Mouse (Mus musculus) myocyte (in vitro differentiated cells): ENCODE data around the gene Naip5. TPM values are rescaled to one million over a fixed set of nuclear protein-coding genes. Genes with fewer than 3 reads are reported as not detected.
A peak's percentile ranks its signal among the peaks of the same experiment; 100 is the strongest.
"Not testable (repeated sequence)": the region's sequence is repeated elsewhere in the genome, so short reads cannot be mapped to it uniquely, and the experiment has no call there.

Experiments
- H3K27me3 ChIP-seq: one replicate; pipeline ENCODE4 v1.6.1; 2011; ENCODE audit not compliant: control insufficient read depth, insufficient read depth, insufficient read length
- H3K36me3 ChIP-seq: one replicate; pipeline ENCODE4 v1.6.1; 2011; ENCODE audit not compliant: control insufficient read depth, insufficient read depth
- H3K4me2 ChIP-seq: one replicate; pipeline ENCODE4 v1.6.1; 2011; ENCODE audit warnings: low read depth, control low read depth
- H3K4me3 ChIP-seq: one replicate; pipeline ENCODE4 v1.5.1; 2011; ENCODE audit warnings: mild to moderate bottlenecking, control low read depth, moderate library complexity
- H3K79me2 ChIP-seq: one replicate; pipeline ENCODE4 v1.6.1; 2011; ENCODE audit not compliant: control insufficient read depth, insufficient read depth
- H3ac ChIP-seq: one replicate; pipeline ENCODE4 v1.6.1; 2011; ENCODE audit not compliant: control insufficient read depth, insufficient read length
- CEBPB ChIP-seq: IDR thresholded peaks from 2 replicates; pipeline ENCODE4 v1.6.1; 2011; ENCODE audit warnings: mild to moderate bottlenecking, moderate library complexity; ENCODE audit not compliant: poor library complexity, insufficient read depth, severe bottlenecking
- E2F4 ChIP-seq: IDR thresholded peaks from one replicate; pipeline ENCODE4 v1.6.1; 2011; ENCODE audit warnings: mild to moderate bottlenecking, control low read depth, moderate library complexity; ENCODE audit not compliant: insufficient read depth
- MAX ChIP-seq: IDR thresholded peaks from one replicate; pipeline ENCODE4 v1.6.1; 2011; ENCODE audit warnings: low read depth, mild to moderate bottlenecking, control low read depth
- MYOD1 ChIP-seq, 3 experiments: IDR thresholded peaks; one replicate each; pipeline ENCODE4 v1.6.1; 2011; ENCODE audit warnings: control low read depth in 2 of 3, low read depth in 2 of 3, mild to moderate bottlenecking in 2 of 3, moderate library complexity in 1 of 3; ENCODE audit not compliant: insufficient read length in 2 of 3, control insufficient read depth in 1 of 3
- MYOG ChIP-seq, 3 experiments: IDR thresholded peaks; one replicate each; pipeline ENCODE4 v1.6.1; 2011; ENCODE audit warnings: control low read depth in 2 of 3, low read depth in 2 of 3, mild to moderate bottlenecking in 2 of 3; ENCODE audit not compliant: insufficient read length in 2 of 3, control insufficient read depth in 1 of 3, insufficient read depth in 1 of 3
- POLR2A ChIP-seq: IDR thresholded peaks from one replicate; pipeline ENCODE4 v1.6.1; 2011; ENCODE audit warnings: low read depth, mild to moderate bottlenecking, control low read depth, moderate library complexity; ENCODE audit not compliant: insufficient read length
- POLR2AphosphoS2 ChIP-seq: IDR thresholded peaks from one replicate; pipeline ENCODE4 v1.6.1; 2011; ENCODE audit warnings: low read depth, control low read depth; ENCODE audit not compliant: insufficient read length
- REST ChIP-seq: IDR thresholded peaks from one replicate; pipeline ENCODE4 v1.6.1; 2011; ENCODE audit warnings: mild to moderate bottlenecking, control low read depth, moderate library complexity; ENCODE audit not compliant: insufficient read depth, insufficient read length
- SRF ChIP-seq: IDR thresholded peaks from one replicate; pipeline ENCODE4 v1.6.1; 2011; ENCODE audit warnings: low read depth; ENCODE audit not compliant: control insufficient read depth, insufficient read length
- TCF12 ChIP-seq: IDR thresholded peaks from one replicate; pipeline ENCODE4 v1.6.1; 2011; ENCODE audit warnings: mild to moderate bottlenecking, control low read depth; ENCODE audit not compliant: poor library complexity, insufficient read depth, severe bottlenecking
- TCF3 ChIP-seq: IDR thresholded peaks from one replicate; pipeline ENCODE4 v1.6.1; 2011; ENCODE audit warnings: low read depth, control low read depth; ENCODE audit not compliant: insufficient read length
- USF1 ChIP-seq: IDR thresholded peaks from one replicate; pipeline ENCODE4 v1.6.1; 2011; ENCODE audit warnings: low read depth, mild to moderate bottlenecking, control low read depth, moderate library complexity
- polyA plus RNA-seq: library from polyadenylated mRNA; unstranded; fragments of >200 nt; fragmentation: generic; extraction: Trizol; gene quantifications from one replicate; pipeline ENCODE4 v1.2.1, GENCODE M21; 2012; ENCODE audit warnings: missing spikeins

The Naip5 gene
- polyA plus RNA-seq, 1 experiment = 0.02 TPM

GRCm38 (mm10) chr13:100243702-100244101 is 2.4 kb downstream of the Naip5 start:
- Histone ChIP-seq H3K4me2 (no peak overlapping the region), H3K79me2 (no peaks in the 10 kb centered on the region), H3K27me3 (no peaks in the 10 kb centered on the region), H3K4me3 (no peak overlapping the region), H3K36me3 (no peaks in the 10 kb centered on the region), H3ac (no peak overlapping the region)
- TF ChIP-seq USF1 = no peak
- TF ChIP-seq MYOG (IDR thresholded peaks at IDR 0.05; ENCODE audit: control insufficient read depth in 1 of 3, insufficient read depth in 1 of 3, insufficient read length in 2 of 3, low read depth in 2 of 3) = no peak
- TF ChIP-seq TCF3 = no peak
- TF ChIP-seq POLR2AphosphoS2 = no peak
- TF ChIP-seq POLR2A = no peak
- no peak for TF ChIP-seq CEBPB
- TF ChIP-seq MAX = no peak
- TF ChIP-seq SRF = no peak
- TF ChIP-seq TCF12 = no peak

- H3K79me2 ChIP-seq, H3ac ChIP-seq, H3K4me2 ChIP-seq, H3K27me3 ChIP-seq, H3K4me3 ChIP-seq, H3K36me3 ChIP-seq: not testable (repeated sequence)
Measured at GRCm38 (mm10) chr13:100213683-100214082, 32.4 kb downstream of the Naip5 start.

- TF ChIP-seq TCF3 (no peak), TCF12 (no peak), MYOG (IDR thresholded peaks at IDR 0.05; ENCODE audit: control insufficient read depth in 1 of 3, insufficient read depth in 1 of 3, insufficient read length in 2 of 3, low read depth in 2 of 3) (peak in 1 of 3 experiments; percentile 20), REST (peak; percentile 100), SRF (no peak), E2F4 (no peak), MYOD1 (IDR thresholded peaks at IDR 0.05; ENCODE audit: control insufficient read depth in 1 of 3, insufficient read length in 2 of 3, low read depth in 2 of 3) (no peak), POLR2AphosphoS2 (no peak), USF1 (no peak), POLR2A (no peak), CEBPB (no peak), MAX (peak; percentile 92)
- Histone ChIP-seq H3K4me2 (no peak overlapping the region), H3K27me3 (no peaks in the 10 kb centered on the region)
Measured at GRCm38 (mm10) chr13:100210540-100210939, 35.6 kb downstream of the Naip5 start.

GRCm38 (mm10) chr13:100203319-100203718 is 42.8 kb downstream of the Naip5 start:
- H3K4me2 ChIP-seq = no peak overlapping the region
- H3K27me3 ChIP-seq = no peaks in the 10 kb centered on the region
- H3K79me2 ChIP-seq = no peaks in the 10 kb centered on the region
- no peak for TF ChIP-seq TCF3
- no peak for TF ChIP-seq TCF12
- no peak for TF ChIP-seq USF1
- TF ChIP-seq SRF = no peak
- no peak for TF ChIP-seq POLR2AphosphoS2
- TF ChIP-seq E2F4 = no peak
- no peak overlapping the region for H3ac ChIP-seq
- H3K4me3 ChIP-seq = no peak overlapping the region
- no peaks in the 10 kb centered on the region for H3K36me3 ChIP-seq

More at GRCm38 (mm10) chr13:100210540-100210939, 35.6 kb downstream of the Naip5 start:
- Histone ChIP-seq H3K79me2 (no peaks in the 10 kb centered on the region), H3ac (no peak overlapping the region), H3K4me3 (no peak overlapping the region), H3K36me3 (no peaks in the 10 kb centered on the region)

- not testable (repeated sequence) for H3K79me2 ChIP-seq, H3K4me3 ChIP-seq, H3K36me3 ChIP-seq, H3ac ChIP-seq, H3K27me3 ChIP-seq, H3K4me2 ChIP-seq
Measured at GRCm38 (mm10) chr13:100201659-100202333, 44.3 kb downstream of the Naip5 start, which contains the start of gene Naip2. Naip2 (minus strand) TSS chr13:100202092.

GRCm38 (mm10) chr13:100200778-100201177 is 45.3 kb downstream of the Naip5 start:
- H3K27me3 ChIP-seq = no peaks in the 10 kb centered on the region
- no peaks in the 10 kb centered on the region for H3K79me2 ChIP-seq
- H3K36me3 ChIP-seq = no peaks in the 10 kb centered on the region
- no peak overlapping the region for H3K4me3 ChIP-seq
- H3K4me2 ChIP-seq = no peak overlapping the region
- H3ac ChIP-seq = no peak overlapping the region
- TF ChIP-seq E2F4 = no peak
- TF ChIP-seq TCF3 = no peak
- TF ChIP-seq MYOG (IDR thresholded peaks at IDR 0.05; ENCODE audit: control insufficient read depth in 1 of 3, insufficient read depth in 1 of 3, insufficient read length in 2 of 3, low read depth in 2 of 3) = no peak
- TF ChIP-seq TCF12 = no peak
- TF ChIP-seq MAX = no peak
- no peak for TF ChIP-seq POLR2AphosphoS2
- no peak for TF ChIP-seq USF1
- TF ChIP-seq REST = no peak
- no peak for TF ChIP-seq POLR2A
- no peak for TF ChIP-seq CEBPB
- TF ChIP-seq SRF = no peak
- TF ChIP-seq MYOD1 (IDR thresholded peaks at IDR 0.05; ENCODE audit: control insufficient read depth in 1 of 3, insufficient read length in 2 of 3, low read depth in 2 of 3) = no peak
